Mouse (Mus musculus) myocyte (in vitro differentiated cells): ENCODE results near the gene Cpne9.

Source experiments
- E2F4 ChIP-seq: IDR thresholded peaks from one replicate; pipeline ENCODE4 v1.6.1; 2011; ENCODE audit warnings: mild to moderate bottlenecking, control low read depth, moderate library complexity; ENCODE audit not compliant: insufficient read depth
- MAX ChIP-seq: IDR thresholded peaks from one replicate; pipeline ENCODE4 v1.6.1; 2011; ENCODE audit warnings: low read depth, mild to moderate bottlenecking, control low read depth
- MYOG ChIP-seq, 3 experiments: IDR thresholded peaks; one replicate each; pipeline ENCODE4 v1.6.1; 2011; ENCODE audit warnings: control low read depth in 2 of 3, low read depth in 2 of 3, mild to moderate bottlenecking in 2 of 3; ENCODE audit not compliant: insufficient read length in 2 of 3, control insufficient read depth in 1 of 3, insufficient read depth in 1 of 3
- POLR2A ChIP-seq: IDR thresholded peaks from one replicate; pipeline ENCODE4 v1.6.1; 2011; ENCODE audit warnings: low read depth, mild to moderate bottlenecking, control low read depth, moderate library complexity; ENCODE audit not compliant: insufficient read length
- USF1 ChIP-seq: IDR thresholded peaks from one replicate; pipeline ENCODE4 v1.6.1; 2011; ENCODE audit warnings: low read depth, mild to moderate bottlenecking, control low read depth, moderate library complexity

GRCm38 (mm10) chr6:113350538-113350937 is 68.4 kb downstream of the Cpne9 start:
- TF ChIP-seq POLR2A (no peak), MYOG (IDR thresholded peaks at IDR 0.05; ENCODE audit: control insufficient read depth in 1 of 3, insufficient read depth in 1 of 3, insufficient read length in 2 of 3, low read depth in 2 of 3) (no peak), E2F4 (no peak), USF1 (no peak), MAX (no peak)
